Comparison of ENCODE assay signal across 11 mouse cellular contexts in the genomic region with DNA sequence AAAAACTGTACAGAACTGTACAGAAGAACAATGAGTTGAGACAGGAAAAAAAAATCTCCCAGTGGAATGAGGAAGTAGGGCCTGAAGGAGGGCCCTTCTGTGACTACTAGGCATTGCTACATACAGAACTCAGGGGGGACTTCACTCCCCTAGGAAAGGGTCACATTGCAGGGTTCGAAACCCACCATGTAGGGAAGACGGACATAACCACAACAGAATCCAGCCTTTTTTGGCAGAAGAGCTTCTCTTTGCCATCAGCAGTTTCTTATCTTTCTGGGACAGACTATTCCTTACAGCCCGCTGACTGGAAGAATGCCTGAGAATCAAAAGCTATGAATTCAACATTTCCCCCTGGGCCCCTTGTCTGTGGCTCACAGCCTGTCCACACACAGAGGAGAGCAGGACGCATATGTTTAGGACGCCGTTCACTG. TPM values are rescaled to one million over a fixed set of nuclear protein-coding genes. Genes with fewer than 3 reads are reported as not detected.
A peak's percentile ranks its signal among the peaks of the same experiment; 100 is the strongest.
DNase-seq lines count a peak whose midpoint lies in the region; ATAC-seq and TF ChIP-seq lines count a peak whose summit lies in the region.
"Had no signal": no experiment of that assay in that cellular context is flagged by ENCODE, and none has a peak within 500 bp of the region (broad histone marks: within the 10 kb centered on the region; RNA-seq: fewer than 3 reads in every experiment).

No protein-coding gene starts in this region.

- no peaks in the 10 kb centered on the region for H3K4me1 ChIP-seq in forebrain, postnatal 0 days (ENCODE audit: insufficient read depth)
- H3K4me1 ChIP-seq in forebrain, embryonic 11.5 days (replicated peaks; ENCODE audit: control insufficient read depth, insufficient read depth, low read length), result no peaks in the 10 kb centered on the region; the same call in 1 of the 2 replicates
- H3K4me1 ChIP-seq in lung, embryonic 16.5 days (replicated peaks; ENCODE audit: control insufficient read depth, insufficient read depth, low read length), result peaks cover 69% of the 10 kb centered on the region
- peaks cover 41% of the 10 kb centered on the region for H3K4me1 ChIP-seq in hindbrain, embryonic 15.5 days (replicated peaks)
- peaks cover 34% of the 10 kb centered on the region for H3K4me1 ChIP-seq in midbrain, embryonic 15.5 days

- peak overlapping the region; percentile 50 for H3K27ac ChIP-seq in forebrain, postnatal 0 days (ENCODE audit: low read depth, low read length)
- no peak overlapping the region for H3K27ac ChIP-seq in forebrain, embryonic 11.5 days (ENCODE audit: low read depth, low read length)
- H3K27ac ChIP-seq in lung, embryonic 16.5 days (ENCODE audit: low read length), result peak overlapping the region; percentile 92
- H3K27ac ChIP-seq in hindbrain, embryonic 15.5 days (replicated peaks), result peak overlapping the region; percentile 33; the same call in 1 of the 2 replicates
- peak overlapping the region; percentile 40; the same call in 1 of the 2 replicates for H3K27ac ChIP-seq in midbrain, embryonic 15.5 days
- H3K27ac ChIP-seq: embryonic facial prominence, embryonic 12.5 days; macrophage had no signal

- H3K9ac ChIP-seq in forebrain, postnatal 0 days, result no peak overlapping the region
- H3K9ac ChIP-seq in forebrain, embryonic 11.5 days (ENCODE audit: low read length), result no peak overlapping the region
- no peak overlapping the region for H3K9ac ChIP-seq in lung, embryonic 16.5 days (ENCODE audit: low read length)
- no peak overlapping the region for H3K9ac ChIP-seq in hindbrain, embryonic 15.5 days
- no peak overlapping the region for H3K9ac ChIP-seq in midbrain, embryonic 15.5 days
- H3K9ac ChIP-seq: embryonic facial prominence, embryonic 12.5 days had no signal

- H3K4me2 ChIP-seq in forebrain, postnatal 0 days (ENCODE audit: low read depth), result no peak overlapping the region
- no peak overlapping the region for H3K4me2 ChIP-seq in forebrain, embryonic 11.5 days (ENCODE audit: low read depth, low read length, severe bottlenecking)
- H3K4me2 ChIP-seq in lung, embryonic 16.5 days (ENCODE audit: low read depth, low read length), result no peak overlapping the region
- no peak overlapping the region for H3K4me2 ChIP-seq in hindbrain, embryonic 15.5 days
- no peak overlapping the region for H3K4me2 ChIP-seq in midbrain, embryonic 15.5 days
- H3K4me2 ChIP-seq: embryonic facial prominence, embryonic 12.5 days had no signal

- no peak for DNase-seq in forebrain, postnatal 0 days
- DNase-seq in forebrain, embryonic 11.5 days (ENCODE audit: low spot score), result no peak
- no peak for DNase-seq in lung, postnatal 25 days (ENCODE audit: low spot score)
- DNase-seq in Muller cell, postnatal 12 days (ENCODE audit: inconsistent ontology term), result no peak
- DNase-seq: kidney, postnatal 4 days had no signal

- H3K4me3 ChIP-seq in forebrain, postnatal 0 days (ENCODE audit: low read depth, low read length), result no peak overlapping the region
- no peak overlapping the region for H3K4me3 ChIP-seq in forebrain, embryonic 11.5 days (ENCODE audit: low read depth, low read length)
- no peak overlapping the region for H3K4me3 ChIP-seq in lung, embryonic 16.5 days (ENCODE audit: low read length)
- no peak overlapping the region for H3K4me3 ChIP-seq in hindbrain, embryonic 15.5 days
- no peak overlapping the region for H3K4me3 ChIP-seq in midbrain, embryonic 15.5 days
- H3K4me3 ChIP-seq: embryonic facial prominence, embryonic 12.5 days had no signal

- H3K9me3 ChIP-seq in forebrain, postnatal 0 days (ENCODE audit: low read length), result no peaks in the 10 kb centered on the region
- no peaks in the 10 kb centered on the region for H3K9me3 ChIP-seq in forebrain, embryonic 11.5 days (ENCODE audit: control insufficient read depth, low read length)
- H3K9me3 ChIP-seq in lung, embryonic 16.5 days (ENCODE audit: control insufficient read depth, low read length), result no peaks in the 10 kb centered on the region
- no peaks in the 10 kb centered on the region for H3K9me3 ChIP-seq in hindbrain, embryonic 15.5 days
- no peaks in the 10 kb centered on the region for H3K9me3 ChIP-seq in midbrain, embryonic 15.5 days
- H3K9me3 ChIP-seq: embryonic facial prominence, embryonic 12.5 days had no signal

- no peaks in the 10 kb centered on the region for H3K36me3 ChIP-seq in forebrain, postnatal 0 days (ENCODE audit: insufficient read depth)
- H3K36me3 ChIP-seq in forebrain, embryonic 11.5 days (ENCODE audit: control insufficient read depth, insufficient read depth, low read length), result no peaks in the 10 kb centered on the region
- no peaks in the 10 kb centered on the region; the same call in 1 of the 2 replicates for H3K36me3 ChIP-seq in lung, embryonic 16.5 days (ENCODE audit: control insufficient read depth, insufficient read depth, low read length)
- H3K36me3 ChIP-seq in hindbrain, embryonic 15.5 days, result no peaks in the 10 kb centered on the region
- no peaks in the 10 kb centered on the region for H3K36me3 ChIP-seq in midbrain, embryonic 15.5 days (replicated peaks)
- H3K36me3 ChIP-seq: embryonic facial prominence, embryonic 12.5 days had no signal

- H3K27me3 ChIP-seq in forebrain, postnatal 0 days (ENCODE audit: insufficient read depth, low read length), result no peaks in the 10 kb centered on the region
- no peaks in the 10 kb centered on the region for H3K27me3 ChIP-seq in forebrain, embryonic 11.5 days (ENCODE audit: control insufficient read depth, insufficient read depth, low read length)
- H3K27me3 ChIP-seq in lung, embryonic 16.5 days (ENCODE audit: control insufficient read depth, insufficient read depth, low read depth, low read length), result no peaks in the 10 kb centered on the region
- H3K27me3 ChIP-seq in hindbrain, embryonic 15.5 days, result no peaks in the 10 kb centered on the region
- no peaks in the 10 kb centered on the region for H3K27me3 ChIP-seq in midbrain, embryonic 15.5 days (replicated peaks)
- H3K27me3 ChIP-seq: embryonic facial prominence, embryonic 12.5 days had no signal

- no peak for ATAC-seq in forebrain, postnatal 0 days
- no peak for ATAC-seq in forebrain, embryonic 11.5 days (replicated peaks; ENCODE audit: low FRiP score)
- ATAC-seq in lung, embryonic 16.5 days (ENCODE audit: low read depth), result peak; percentile 34
- no peak for ATAC-seq in hindbrain, embryonic 15.5 days (ENCODE audit: low FRiP score, low read depth)
- no peak for ATAC-seq in midbrain, embryonic 15.5 days (replicated peaks)
- ATAC-seq in inflammation-experienced regulatory T-cells, adult 6 months, result no peak

- WGBS in forebrain, postnatal 0 days, result 74% methylated on average over 6 of the region's 6 CpGs
- 86% methylated on average over 6 of the region's 6 CpGs for WGBS in forebrain, embryonic 11.5 days
- WGBS in lung, embryonic 16.5 days, result 44% methylated on average over 6 of the region's 6 CpGs
- WGBS in hindbrain, embryonic 15.5 days, result 58% methylated on average over 6 of the region's 6 CpGs
- 53% methylated on average over 6 of the region's 6 CpGs for WGBS in midbrain, embryonic 15.5 days

- no peak for TF ChIP-seq CTCF in forebrain, postnatal 0 days (IDR thresholded peaks at IDR 0.05; ENCODE audit: low read depth)

RNA-seq across cellular contexts. Expression of a gene that starts 46.7 kb away (rescaled TPM):
- total RNA-seq in forebrain, postnatal 0 days (2014; rRNA removed), result 59.3 and 78.7 TPM in 2 replicates
- 9.3 and 17.5 TPM in 2 replicates for polyA plus RNA-seq in forebrain, postnatal 0 days (2015; fragmentation: Nextera tagmentation; extraction: Ambion mirVana)
- polyA plus RNA-seq in forebrain, embryonic 11.5 days (2014; fragmentation: Nextera tagmentation; extraction: Ambion mirVana), result 15.7 and 18.0 TPM in 2 replicates
- polyA plus RNA-seq in lung, embryonic 16.5 days (2015; fragmentation: Nextera tagmentation; extraction: Ambion mirVana), result 15.9 and 18.0 TPM in 2 replicates
- polyA plus RNA-seq in hindbrain, embryonic 15.5 days (2015; fragmentation: Nextera tagmentation; extraction: Ambion mirVana), result 34.4 and 37.2 TPM in 2 replicates
- 43.1 and 50.0 TPM in 2 replicates for polyA plus RNA-seq in midbrain, embryonic 15.5 days (2015; fragmentation: Nextera tagmentation; extraction: Ambion mirVana)
- 10 to 100 TPM in 1 of 3 experiments, 1 to 10 TPM in 2; 2.8 to 13.9 (median 8.0) TPM for polyA plus RNA-seq in inflammation-experienced regulatory T-cells, adult 6 months (2017; shearing (Covaris generic))
